Mouse (Mus musculus) embryo, embryonic 11 days (tissue): ENCODE results near the gene Rtf1.
A peak's percentile ranks its signal among the peaks of the same experiment; 100 is the strongest.
"Not testable (repeated sequence)": the region's sequence is repeated elsewhere in the genome, so short reads cannot be mapped to it uniquely, and the experiment has no call there.

Experiments
- DNase-seq: peaks from one replicate; pipeline ENCODE4 v3.0.0-alpha.2; 2015

Rtf1 gene

DNA sequence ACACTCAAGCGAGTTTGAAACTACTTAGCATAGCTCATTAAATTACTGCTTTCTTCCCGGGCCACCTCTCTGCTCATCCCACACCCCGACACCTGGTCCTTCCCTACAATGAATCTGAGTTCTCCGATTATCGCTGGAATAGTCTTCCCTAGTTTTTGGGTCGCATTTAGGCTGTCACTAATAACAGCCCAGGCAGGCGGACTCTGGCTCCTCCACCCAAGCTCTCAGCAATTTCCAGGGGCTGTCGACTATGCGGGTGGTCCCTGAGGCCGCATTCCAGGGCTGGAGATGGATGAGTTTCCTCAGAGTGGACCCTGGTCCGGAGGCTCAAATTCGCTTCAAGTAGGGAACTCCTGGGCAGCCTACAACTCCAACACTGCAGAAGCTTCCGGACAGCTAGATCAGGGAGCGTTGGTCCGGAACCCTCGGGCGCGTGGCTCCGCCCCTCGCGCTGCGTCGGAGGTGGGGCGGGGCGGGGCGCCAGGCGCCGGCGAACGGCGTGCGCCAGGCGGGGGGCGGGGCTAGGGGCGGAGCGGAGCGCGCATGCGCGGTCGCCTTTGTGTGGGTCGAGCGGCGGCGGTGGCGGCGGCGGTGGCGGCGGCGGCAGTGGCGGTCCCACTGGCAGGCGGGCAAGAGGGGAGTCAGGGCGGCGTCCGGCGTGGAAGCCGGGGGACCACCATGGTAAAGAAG is at the start of gene Rtf1:
TSS of gene Rtf1 (plus strand) at position 544 of the 690 bp plus-strand sequence.
- peak; percentile 95 for DNase-seq

DNA sequence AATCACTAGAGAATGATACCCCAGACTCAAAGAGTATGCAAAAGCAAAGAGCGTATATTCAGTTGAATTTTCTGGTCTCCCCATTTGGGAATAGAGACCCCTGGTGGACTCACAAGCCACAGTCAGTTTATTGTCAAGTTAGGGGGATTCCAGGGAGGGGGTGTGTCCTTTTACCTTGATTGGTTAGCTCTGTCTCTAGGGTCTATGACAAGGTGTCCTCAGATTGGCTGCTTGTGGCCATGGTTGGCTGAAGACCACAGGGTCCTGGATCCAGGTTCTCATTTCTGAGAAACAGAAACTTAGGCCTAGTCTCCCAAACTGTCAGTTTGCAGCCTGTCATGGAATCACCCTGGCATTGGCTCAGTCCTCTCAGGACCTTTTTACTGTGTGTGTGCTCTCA is 38.1 kb upstream of the Rtf1 start:
- no peak for DNase-seq

DNA sequence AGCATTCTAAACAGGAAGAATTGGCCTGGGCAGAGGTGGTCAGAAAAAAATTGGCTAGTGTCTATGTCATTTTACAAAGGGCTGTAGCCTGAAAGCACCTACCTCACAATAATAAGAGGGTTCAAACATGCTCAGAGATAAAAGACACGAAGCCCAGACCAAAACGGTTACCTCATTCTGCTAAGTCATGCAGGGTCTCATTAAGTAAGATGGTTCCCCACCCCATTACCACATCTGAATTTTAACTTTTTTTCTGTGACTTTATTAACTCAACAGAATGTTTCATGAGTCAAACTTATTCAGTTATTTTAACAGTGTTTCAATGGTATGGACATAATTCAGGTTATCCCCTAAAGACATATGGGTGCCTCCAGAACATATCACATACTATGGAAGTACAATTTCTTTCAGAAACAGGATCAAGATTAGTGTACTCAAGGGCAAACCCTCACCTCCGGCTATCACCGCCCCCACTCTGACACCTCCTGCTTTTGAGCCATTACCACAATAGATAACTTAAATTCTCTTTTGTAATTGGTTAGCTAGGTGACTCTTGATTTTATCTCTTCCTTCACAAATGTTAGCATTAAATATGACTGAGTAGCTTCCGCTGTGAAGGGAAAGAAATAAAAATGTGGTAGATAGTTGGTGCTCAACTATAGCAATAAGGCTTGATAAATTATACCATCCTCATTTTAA is 33.5 kb upstream of the Rtf1 start:
- DNase-seq = no peak

DNA sequence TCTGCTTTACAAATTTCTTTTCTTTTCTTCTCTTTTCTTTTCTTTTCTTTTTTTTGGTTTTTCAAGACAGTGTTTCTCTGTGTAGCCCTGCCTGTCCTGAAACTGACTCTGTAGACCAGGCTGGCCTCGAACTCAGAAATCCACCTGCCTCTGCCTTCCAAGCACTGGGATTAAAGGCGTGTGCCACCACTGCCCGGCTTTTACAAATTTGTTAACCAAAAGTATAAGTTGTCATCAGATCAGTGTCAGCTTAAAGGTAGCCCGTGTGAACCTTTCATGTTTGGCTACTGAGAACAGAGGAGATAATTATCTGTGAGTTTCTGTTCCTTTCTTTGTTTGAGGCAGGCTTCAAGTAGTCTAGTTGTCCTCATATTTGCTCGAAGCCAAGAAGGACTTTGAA is 30.6 kb upstream of the Rtf1 start:
- no peak for DNase-seq

DNA sequence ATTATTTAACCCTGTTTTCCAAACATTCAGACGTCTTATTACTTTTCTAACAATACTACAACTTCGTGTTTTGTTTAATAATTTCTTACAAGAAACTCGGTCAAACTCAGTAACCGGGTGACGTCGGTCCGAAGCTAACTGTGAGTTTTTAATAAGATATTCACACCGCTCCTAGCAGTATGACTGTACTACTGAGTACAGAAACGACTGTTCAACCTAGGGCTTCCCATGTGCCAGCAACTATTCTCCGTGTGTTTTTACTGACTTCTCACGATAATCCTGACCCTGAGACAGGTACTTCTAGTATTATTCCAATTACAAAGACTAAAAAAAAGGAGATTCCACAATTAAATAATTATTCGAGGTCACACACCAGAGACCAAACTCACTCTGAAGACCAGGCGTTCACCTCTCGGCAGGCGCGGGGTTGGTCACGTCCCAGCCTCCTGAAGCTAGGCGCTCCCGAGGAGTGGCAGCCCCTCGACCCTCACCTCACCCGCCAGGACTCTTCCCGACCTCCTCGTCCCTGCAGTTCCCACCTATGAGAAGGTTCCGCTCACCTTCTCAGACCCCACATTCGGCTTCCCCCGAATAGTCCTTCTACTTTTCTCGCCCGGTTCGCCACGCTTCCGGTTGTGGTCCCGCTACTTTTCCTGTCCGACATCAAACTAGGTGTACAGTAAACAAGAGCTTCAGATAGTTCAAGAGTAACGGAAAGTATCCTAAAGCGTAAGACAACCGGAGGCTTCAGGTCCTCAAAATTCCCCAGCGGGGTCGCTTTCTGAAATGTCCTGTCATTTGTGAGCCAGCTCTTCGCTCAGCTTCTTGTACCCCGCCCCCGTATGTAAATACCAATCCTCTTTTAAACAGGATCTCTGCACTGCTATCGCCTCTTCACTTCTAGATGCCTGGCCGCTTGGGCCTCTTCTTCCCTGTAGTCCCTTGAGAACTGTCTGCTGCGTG is 12.4 kb upstream of the Rtf1 start, which contains the start of gene Ndufaf1:
TSS of gene Ndufaf1 (minus strand) at position 608 of the 963 bp plus-strand sequence.
- peak; percentile 87 for DNase-seq

DNA sequence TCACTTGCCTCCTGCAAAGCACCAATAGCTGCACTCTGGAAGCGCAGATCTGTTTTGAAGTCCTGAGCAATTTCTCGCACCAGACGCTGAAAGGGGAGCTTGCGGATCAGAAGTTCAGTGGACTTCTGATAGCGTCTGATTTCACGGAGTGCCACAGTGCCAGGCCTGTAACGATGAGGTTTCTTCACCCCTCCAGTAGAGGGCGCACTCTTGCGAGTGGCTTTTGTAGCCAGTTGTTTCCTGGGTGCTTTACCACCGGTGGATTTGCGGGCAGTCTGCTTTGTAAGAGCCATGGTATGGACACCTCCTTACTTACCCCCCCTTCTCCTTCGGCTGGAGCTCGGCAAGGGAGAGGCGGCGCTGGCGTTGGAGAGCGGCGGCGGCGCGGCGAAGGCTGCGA is 9.1 kb upstream of the Rtf1 start:
- DNase-seq = not testable (repeated sequence)

DNA sequence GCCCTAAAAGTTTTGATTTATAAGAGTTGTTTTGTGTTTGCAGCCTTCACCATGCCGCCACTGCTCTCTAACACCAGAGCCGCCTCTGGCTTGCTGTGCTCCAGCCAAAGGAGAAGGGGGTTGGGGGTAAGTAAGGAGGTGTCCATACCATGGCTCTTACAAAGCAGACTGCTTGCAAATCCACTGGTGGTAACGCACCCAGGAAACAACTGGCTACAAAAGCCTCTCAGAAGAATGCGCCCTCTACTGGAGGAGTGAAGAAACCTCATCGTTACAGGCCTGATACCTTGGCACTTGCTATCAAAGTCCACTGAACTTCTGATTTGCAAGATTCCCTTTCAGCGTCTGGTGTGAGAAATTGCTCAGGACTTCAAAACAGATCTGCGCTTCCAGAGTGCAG is 5.9 kb upstream of the Rtf1 start:
- DNase-seq = peak; percentile 68

DNA sequence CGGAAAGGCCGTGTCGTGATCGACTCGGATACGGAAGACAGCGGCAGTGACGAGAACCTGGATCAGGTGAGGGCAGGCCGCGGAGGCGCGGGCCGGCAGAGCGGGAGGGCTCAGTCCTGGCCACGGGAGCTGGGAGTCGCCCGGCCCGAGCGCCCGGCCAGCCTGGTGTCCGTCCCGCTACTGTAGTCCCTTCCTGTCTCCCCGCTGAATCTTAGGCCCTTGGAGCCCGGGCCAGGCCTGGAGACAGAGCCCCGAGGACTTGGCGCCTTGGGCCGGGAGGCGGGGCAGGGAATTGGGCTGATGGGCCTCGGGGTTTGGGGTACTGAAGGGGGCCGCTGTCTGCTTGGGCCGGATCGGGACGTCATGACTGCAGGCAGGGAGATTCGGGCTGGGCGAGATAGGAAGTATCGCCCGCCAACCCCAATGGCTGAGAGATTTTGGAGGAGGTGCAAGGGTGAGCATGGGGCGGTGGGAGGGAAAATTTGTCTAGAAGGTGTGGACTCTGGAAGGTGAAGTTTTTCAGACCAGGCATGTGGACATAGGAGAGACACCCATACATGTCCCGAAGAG is 432 bp downstream of the Rtf1 start:
- DNase-seq = no peak

DNA sequence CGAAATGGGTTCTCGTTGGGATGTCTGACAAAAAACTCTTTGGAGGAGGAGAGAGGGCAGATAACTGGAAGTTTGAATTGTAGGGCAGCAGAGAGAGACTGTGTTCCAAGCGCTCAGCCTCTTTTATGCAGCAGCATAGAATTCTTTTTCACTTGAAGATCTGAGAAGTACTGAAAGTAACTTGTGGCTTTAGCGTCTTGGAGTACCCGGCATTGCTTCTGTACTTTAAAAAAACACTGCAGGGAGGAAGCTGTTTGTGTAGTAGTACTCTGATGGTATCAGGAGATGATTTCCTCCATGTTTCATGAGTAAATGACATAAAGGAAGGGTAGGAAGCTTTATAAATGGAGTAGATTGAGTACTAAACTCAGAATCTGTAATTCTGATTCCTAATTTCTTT is 963 bp downstream of the Rtf1 start:
- DNase-seq = no peak

DNA sequence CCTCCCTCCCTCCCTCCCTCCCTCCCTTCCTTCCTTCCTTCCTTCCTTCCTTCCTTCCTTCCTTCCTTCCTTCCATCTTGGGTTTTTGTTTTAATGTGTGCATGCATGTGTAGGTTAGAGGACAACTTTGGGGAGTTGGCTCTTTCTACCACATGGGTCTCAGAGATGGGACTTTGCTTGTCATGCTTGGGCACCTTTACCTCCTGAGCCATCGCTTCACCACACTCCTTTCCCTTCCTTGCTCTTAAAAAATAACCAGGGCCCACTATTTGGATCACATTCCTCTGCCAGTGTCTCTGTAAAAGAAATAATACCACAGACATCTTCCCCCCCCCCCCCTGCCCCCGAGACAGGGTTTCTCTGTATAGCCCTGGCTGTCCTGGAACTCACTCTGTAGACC is 8.8 kb downstream of the Rtf1 start:
- no peak for DNase-seq

DNA sequence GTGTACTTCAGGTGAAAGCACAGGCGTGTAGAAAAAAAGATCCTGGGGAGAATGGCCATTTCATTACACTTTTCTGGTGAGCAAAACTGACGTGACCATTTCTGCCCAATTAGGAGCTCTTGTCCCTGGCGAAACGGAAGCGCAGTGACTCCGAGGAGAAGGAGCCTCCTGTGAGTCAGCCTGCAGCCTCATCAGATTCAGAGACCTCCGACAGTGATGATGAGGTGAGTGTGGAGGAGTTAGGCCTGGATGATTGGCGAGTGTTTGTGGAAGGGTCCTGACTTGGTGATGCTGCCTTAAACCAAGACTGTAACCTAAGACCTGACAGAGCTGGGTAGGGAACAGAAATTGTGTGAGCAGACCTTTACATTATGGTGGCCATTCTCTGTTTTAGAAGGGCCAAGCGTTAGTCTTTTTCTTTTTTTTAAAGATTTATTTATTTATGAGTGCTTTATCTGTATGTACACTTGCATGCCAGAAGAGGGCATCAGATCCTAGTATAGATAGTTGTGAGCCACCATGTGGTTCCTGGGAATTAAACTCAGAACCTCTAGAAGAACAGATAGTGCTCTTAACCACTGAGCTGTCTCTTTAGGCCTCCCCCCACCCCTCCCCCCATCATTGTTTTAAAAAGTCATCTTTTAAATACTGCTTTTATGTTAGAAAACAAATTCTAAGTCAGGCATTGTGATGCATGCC is 17.3 kb downstream of the Rtf1 start:
- DNase-seq = peak; percentile 16

DNA sequence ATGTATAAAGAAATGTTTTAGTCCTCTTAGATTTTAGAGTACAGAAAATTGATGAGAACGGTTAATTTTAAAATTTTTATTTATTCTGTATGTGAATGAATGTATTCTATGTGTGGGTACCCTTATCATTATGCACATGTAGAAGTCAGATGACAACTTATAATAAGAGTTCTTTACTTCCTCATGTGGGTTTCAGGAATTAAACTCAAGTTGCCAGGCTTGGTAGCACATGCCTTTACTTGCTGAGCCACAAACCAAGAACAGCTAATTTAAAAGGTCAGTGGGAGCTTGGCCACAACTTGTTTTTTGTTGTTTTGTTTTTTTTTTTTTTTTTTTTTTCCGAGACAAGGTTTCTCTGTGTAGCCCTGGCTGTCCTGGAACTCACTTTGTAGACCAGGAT is 20.0 kb downstream of the Rtf1 start:
- no peak for DNase-seq

DNA sequence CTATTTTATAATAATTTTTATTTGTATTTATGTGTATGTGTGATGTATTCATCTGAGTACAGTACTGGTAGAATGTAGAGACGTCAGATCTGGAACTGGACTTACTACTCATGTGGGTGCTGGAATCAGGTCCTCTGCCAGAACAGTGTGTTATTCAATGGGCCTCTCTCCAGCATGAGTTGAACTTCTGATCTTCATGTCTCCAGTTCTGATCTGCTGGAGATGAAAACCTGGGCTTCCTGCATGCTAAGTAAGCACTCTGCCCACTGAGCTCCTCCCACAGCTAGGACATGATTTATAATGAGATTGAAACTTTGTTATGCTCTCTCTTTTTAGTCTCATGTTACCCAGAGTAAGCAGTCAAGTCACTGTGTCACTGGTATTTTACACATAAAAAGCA is 21.2 kb downstream of the Rtf1 start:
- DNase-seq = no peak

DNA sequence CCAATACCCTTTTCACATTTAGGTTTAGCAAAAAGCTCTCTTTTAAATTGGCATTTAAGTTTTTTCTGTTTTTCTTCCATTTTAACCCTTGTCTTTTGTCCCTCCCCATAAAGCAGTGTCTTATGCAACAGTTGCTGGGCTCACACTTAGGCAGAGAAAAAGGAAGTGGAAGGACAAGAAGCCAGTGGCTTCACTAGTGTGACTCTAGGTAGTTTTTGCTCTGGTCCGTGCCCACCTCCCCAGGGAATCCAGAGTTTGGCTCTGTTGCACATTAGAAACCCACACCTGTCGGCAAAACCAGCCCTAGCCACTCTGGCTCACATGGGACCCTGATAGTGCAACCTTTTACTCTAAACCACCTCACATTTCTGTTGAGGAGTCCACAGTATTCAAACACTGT is 23.6 kb downstream of the Rtf1 start:
- no peak for DNase-seq

DNA sequence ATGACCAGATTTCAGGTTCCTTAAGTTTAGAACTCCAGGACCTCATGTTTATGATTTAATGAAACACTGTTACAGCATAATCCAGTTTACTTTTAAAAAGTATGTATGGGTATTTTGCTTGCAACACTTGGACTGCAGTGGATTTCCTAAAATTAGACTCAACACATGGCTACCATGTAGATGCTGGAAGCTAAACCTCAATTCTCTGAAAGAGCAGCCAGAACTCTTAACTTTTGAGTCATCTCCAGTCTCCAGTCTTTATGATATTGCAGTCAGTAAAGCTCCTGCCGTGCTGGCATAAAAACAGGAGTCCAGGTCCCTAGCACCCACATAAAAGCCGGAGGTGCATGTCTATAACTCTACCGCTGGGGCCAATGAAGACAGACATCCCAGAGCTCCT is 25.1 kb downstream of the Rtf1 start:
- DNase-seq = no peak

DNA sequence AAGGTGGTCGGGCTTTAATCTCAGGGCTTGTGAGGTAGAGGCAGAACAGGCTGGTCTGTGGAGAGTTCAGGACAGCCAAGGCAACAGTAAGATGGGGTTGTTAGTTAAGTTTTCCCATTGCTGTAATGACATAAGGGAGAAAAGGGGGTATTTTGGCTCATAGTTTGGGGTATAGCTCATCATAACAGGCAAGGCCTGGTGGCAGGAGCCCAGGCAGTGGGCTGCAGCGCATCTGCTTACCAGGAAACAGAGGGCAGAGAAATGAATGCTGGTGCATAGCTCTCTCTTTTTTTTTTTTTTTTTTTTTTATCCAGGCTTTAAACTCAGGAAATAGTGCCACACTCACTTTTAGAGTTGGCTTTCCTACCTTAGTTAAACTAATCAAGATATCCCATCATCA is 28.3 kb downstream of the Rtf1 start:
- no peak for DNase-seq

DNA sequence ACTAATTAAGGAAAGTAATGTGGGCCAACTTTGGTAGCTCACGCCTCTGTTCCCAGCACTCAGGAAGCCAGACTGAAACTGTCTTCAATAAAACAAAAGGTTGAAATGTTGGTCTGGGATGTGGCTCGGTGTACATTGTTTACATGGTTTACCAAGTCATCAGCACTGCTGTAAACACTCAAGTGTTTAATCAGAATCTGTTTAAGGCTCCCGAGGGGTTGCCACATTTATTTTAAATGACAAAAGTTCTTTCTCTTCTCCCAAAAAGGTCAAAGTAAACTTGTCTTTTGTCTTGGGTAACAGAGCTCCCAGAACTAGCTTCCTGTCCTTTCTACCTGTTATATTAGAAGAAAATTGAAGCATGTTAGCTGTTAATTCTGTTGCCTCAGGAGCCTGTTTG is 32.8 kb downstream of the Rtf1 start:
- no peak for DNase-seq

DNA sequence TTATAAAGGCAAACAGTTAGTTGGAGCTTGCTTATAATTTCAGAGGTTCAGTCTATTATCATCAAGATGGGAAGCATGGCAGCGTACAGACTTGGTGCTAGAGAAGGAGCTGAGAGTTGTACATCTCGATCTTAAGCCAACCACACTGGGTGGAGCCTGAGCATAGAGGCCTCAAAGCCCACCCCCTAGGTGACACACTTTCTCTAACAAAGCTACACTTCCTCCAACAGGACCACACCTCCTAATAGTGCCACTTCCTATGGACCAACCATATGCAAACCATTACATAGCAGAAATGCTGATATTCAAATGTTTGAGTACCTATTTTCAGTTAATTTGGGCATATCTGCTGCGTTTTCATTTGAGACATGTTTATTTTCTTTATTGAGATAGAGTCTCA is 35.1 kb downstream of the Rtf1 start:
- no peak for DNase-seq

DNA sequence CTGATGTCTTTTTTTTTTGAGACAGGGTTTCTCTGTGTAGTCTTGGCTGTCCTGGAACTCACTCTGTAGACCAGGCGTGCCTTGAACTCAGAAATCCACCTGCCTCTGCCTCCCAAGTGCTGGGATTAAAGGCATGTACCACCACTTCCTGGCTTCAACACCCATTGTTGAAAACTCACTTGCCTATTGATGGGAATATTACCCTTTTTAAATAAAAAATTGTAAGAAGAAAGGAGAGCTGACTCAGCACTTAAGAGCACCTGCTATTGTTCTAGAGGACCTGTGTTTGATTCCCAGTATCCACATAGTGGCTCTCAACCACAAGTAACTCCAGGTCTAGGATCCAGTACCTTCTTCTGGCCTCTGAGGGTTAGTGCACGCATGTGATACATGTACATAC is 41.0 kb downstream of the Rtf1 start:
- DNase-seq = not testable (repeated sequence)

DNA sequence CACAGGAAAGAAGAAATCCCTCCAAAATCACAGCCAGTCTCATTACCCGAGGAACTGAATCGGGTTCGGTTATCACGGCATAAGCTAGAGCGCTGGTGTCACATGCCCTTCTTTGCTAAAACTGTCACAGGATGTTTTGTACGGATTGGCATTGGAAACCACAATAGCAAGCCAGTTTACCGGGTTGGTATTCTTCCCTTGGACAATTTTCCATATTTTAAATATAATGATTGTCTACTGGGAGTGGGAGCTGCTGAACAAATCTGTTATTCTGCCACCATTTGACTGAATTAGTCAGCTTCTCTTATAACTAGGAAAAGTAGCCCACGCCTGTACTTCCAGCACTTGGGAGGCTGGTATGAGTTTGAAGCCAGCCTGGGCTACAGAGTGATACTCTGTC is 46.2 kb downstream of the Rtf1 start:
- no peak for DNase-seq

DNA sequence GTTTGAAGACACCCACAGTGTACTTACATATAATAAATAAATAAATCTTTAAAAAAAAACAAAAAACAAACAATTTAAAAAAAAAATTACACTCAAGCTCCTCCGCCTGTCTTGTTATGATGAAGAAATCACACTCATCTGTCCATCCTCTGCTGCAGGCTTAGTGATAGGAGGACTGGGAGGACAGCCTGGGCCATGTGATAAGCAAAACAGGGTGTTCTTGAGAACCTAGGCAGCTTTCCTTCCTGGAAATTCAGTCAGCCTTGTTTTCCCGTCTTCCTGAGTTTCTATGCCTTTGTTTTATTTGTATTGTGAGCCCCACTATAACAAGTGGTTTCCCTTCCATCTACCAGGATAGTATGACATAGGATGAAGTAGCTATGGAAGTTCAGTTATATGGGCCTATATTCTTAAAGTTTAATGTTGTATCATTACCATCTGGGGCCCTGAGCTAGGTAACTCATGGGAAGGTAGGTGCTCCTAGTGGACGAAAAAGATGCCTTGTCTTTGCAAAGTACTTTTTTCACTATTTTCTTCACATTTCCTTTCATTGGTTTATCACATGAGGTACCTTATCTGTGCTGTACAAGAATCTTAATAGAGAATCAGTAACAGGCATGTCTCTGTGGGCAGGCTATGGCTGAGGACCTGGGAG is 53.0 kb downstream of the Rtf1 start:
- no peak for DNase-seq

DNA sequence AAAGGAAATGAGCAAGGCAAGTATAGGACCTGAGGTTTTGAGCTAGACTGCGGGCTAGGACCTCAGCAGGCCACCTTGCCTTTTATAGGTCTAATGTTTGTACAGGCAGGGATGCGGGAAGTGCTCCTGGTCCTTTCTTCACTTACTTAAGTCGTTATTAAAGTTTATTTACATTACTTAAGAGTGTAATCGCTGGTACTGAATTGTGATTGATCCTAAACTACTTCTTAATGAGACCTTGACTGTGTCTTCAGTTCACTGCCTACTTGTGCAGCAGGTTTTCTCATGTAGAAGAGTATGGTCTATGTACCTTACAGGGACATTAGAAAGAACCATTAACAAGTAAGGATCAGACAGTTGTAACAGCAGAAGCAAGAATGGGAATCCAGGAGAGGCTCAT is 55.9 kb downstream of the Rtf1 start:
- no peak for DNase-seq
